Mouse (Mus musculus) midbrain, embryonic 13.5 days (tissue): ENCODE measurements around the gene Hs1bp3. TPM values are rescaled to one million over a fixed set of nuclear protein-coding genes. Genes with fewer than 3 reads are reported as not detected.
A peak's percentile ranks its signal among the peaks of the same experiment; 100 is the strongest.

Source experiments
- ATAC-seq: fragments of 200-750 bp; cut with Nextera tagmentation; 2 replicates; pipeline ENCODE4 v1.8.0; 2017; ENCODE audit warnings: mild to moderate bottlenecking, moderate TSS enrichment, moderate library complexity
- H3K27ac ChIP-seq: fragments of 300-500 bp; sonication (generic); 2 replicates; pipeline ENCODE4 v1.5.1; 2015; ENCODE audit warnings: inconsistent platforms, mild to moderate bottlenecking, moderate library complexity
- H3K27me3 ChIP-seq: fragments of 300-500 bp; sonication (generic); 2 replicates; pipeline ENCODE4 v1.6.1; 2015; ENCODE audit warnings: mild to moderate bottlenecking, inconsistent platforms
- H3K36me3 ChIP-seq: fragments of 300-500 bp; sonication (generic); 2 replicates; pipeline ENCODE4 v1.6.1; 2015; ENCODE audit warnings: mild to moderate bottlenecking, inconsistent platforms
- H3K4me1 ChIP-seq: fragments of 300-500 bp; sonication (generic); replicated peaks from 2 replicates; pipeline ENCODE4 v1.6.1; 2015; ENCODE audit warnings: inconsistent platforms
- H3K4me2 ChIP-seq: fragments of 300-500 bp; sonication (generic); replicated peaks from 2 replicates; pipeline ENCODE4 v1.6.1; 2015; ENCODE audit warnings: moderate library complexity, mild to moderate bottlenecking, inconsistent platforms
- H3K4me3 ChIP-seq: fragments of 300-500 bp; sonication (generic); replicated peaks from 2 replicates; pipeline ENCODE4 v1.5.1; 2015; ENCODE audit warnings: mild to moderate bottlenecking, inconsistent platforms
- H3K9ac ChIP-seq: fragments of 300-500 bp; sonication (generic); replicated peaks from 2 replicates; pipeline ENCODE4 v1.6.1; 2015; ENCODE audit warnings: mild to moderate bottlenecking, inconsistent platforms
- H3K9me3 ChIP-seq: fragments of 300-500 bp; sonication (generic); 2 replicates; pipeline ENCODE4 v1.6.1; 2016; ENCODE audit warnings: mild to moderate bottlenecking, inconsistent platforms
- WGBS: fragments of 180-500 bp; shearing (Covaris S2); methylation state at CpG from one replicate; pipeline ENCODE4 v1.1.7; 2015; 5-methylcytosine and 5-hydroxymethylcytosine counted together
- polyA plus RNA-seq: library from polyadenylated mRNA; unstranded; fragments of >200 nt; fragmentation: Nextera tagmentation; extraction: Ambion mirVana; gene quantifications from 2 replicates; pipeline ENCODE4 v1.2.1, GENCODE M21; 2015

The Hs1bp3 gene
- polyA plus RNA-seq, 1 experiment from 2014 or later, result 9.0 TPM

- H3K4me2 ChIP-seq, result no peak overlapping the region
- no peak overlapping the region for H3K27ac ChIP-seq
- no peaks in the 10 kb centered on the region for H3K27me3 ChIP-seq
- H3K4me3 ChIP-seq, result no peak overlapping the region
- no peaks in the 10 kb centered on the region for H3K4me1 ChIP-seq
- no peak overlapping the region for H3K9ac ChIP-seq
- ATAC-seq, result no peak
- no peaks in the 10 kb centered on the region for H3K36me3 ChIP-seq
- no peaks in the 10 kb centered on the region for H3K9me3 ChIP-seq
- WGBS, result 87% methylated on average over 7 of the region's 7 CpGs
Measured at GRCm38 (mm10) chr12:8372511-8373180, 59.4 kb downstream of the Hs1bp3 start.

GRCm38 (mm10) chr12:8373741-8374140 is 60.5 kb downstream of the Hs1bp3 start:
- Histone ChIP-seq H3K4me3 (no peak overlapping the region), H3K27ac (no peak overlapping the region), H3K4me2 (no peak overlapping the region), H3K36me3 (no peaks in the 10 kb centered on the region), H3K9me3 (no peaks in the 10 kb centered on the region), H3K4me1 (no peaks in the 10 kb centered on the region), H3K27me3 (no peaks in the 10 kb centered on the region), H3K9ac (no peak overlapping the region)
- no peak for ATAC-seq
- WGBS, result 80% methylated on average over 5 of the region's 5 CpGs

- no peak overlapping the region for H3K27ac ChIP-seq
- no peak overlapping the region for H3K4me3 ChIP-seq
- no peaks in the 10 kb centered on the region for H3K36me3 ChIP-seq
- no peaks in the 10 kb centered on the region for H3K4me1 ChIP-seq
- 74% methylated on average over 1 of the region's 1 CpGs for WGBS
- no peak overlapping the region for H3K9ac ChIP-seq
- H3K4me2 ChIP-seq, result no peak overlapping the region
- H3K27me3 ChIP-seq, result no peaks in the 10 kb centered on the region
- ATAC-seq, result no peak
- H3K9me3 ChIP-seq, result no peaks in the 10 kb centered on the region
Measured at GRCm38 (mm10) chr12:8377169-8377568, 63.9 kb downstream of the Hs1bp3 start.

- WGBS, result 88% methylated on average over 9 of the region's 9 CpGs
- Histone ChIP-seq H3K36me3 (no peaks in the 10 kb centered on the region), H3K27ac (no peak overlapping the region), H3K4me1 (no peaks in the 10 kb centered on the region), H3K9me3 (no peaks in the 10 kb centered on the region), H3K9ac (no peak overlapping the region), H3K27me3 (no peaks in the 10 kb centered on the region), H3K4me3 (no peak overlapping the region), H3K4me2 (no peak overlapping the region)
- no peak for ATAC-seq
Measured at GRCm38 (mm10) chr12:8377955-8378620, 64.9 kb downstream of the Hs1bp3 start.

- no peak overlapping the region for H3K4me3 ChIP-seq
- H3K27ac ChIP-seq, result no peak overlapping the region
- H3K36me3 ChIP-seq, result no peaks in the 10 kb centered on the region
- no peaks in the 10 kb centered on the region for H3K4me1 ChIP-seq
- no peaks in the 10 kb centered on the region for H3K27me3 ChIP-seq
- 77% methylated on average over 8 of the region's 8 CpGs for WGBS
- H3K9ac ChIP-seq, result no peak overlapping the region
- no peaks in the 10 kb centered on the region for H3K9me3 ChIP-seq
- no peak overlapping the region for H3K4me2 ChIP-seq
- no peak for ATAC-seq
Measured at GRCm38 (mm10) chr12:8379795-8380521, 66.7 kb downstream of the Hs1bp3 start.

GRCm38 (mm10) chr12:8380944-8381343 is 67.7 kb downstream of the Hs1bp3 start:
- WGBS, result 58% methylated on average over 9 of the region's 9 CpGs
- no peak for ATAC-seq
- Histone ChIP-seq H3K9me3 (no peaks in the 10 kb centered on the region), H3K27me3 (no peaks in the 10 kb centered on the region), H3K4me3 (no peak overlapping the region), H3K4me2 (no peak overlapping the region), H3K4me1 (no peaks in the 10 kb centered on the region), H3K27ac (no peak overlapping the region), H3K9ac (no peak overlapping the region), H3K36me3 (no peaks in the 10 kb centered on the region)

GRCm38 (mm10) chr12:8381940-8382339 is 68.7 kb downstream of the Hs1bp3 start:
- no peak overlapping the region for H3K4me3 ChIP-seq
- no peak overlapping the region for H3K27ac ChIP-seq
- WGBS, result 97% methylated on average over 2 of the region's 2 CpGs
- H3K36me3 ChIP-seq, result no peaks in the 10 kb centered on the region
- no peaks in the 10 kb centered on the region for H3K27me3 ChIP-seq
- H3K4me1 ChIP-seq, result no peaks in the 10 kb centered on the region
- H3K4me2 ChIP-seq, result no peak overlapping the region
- no peak overlapping the region for H3K9ac ChIP-seq
- no peak for ATAC-seq
- no peaks in the 10 kb centered on the region for H3K9me3 ChIP-seq

- Histone ChIP-seq H3K4me3 (no peak overlapping the region), H3K36me3 (no peaks in the 10 kb centered on the region), H3K9me3 (no peaks in the 10 kb centered on the region), H3K27ac (no peak overlapping the region), H3K4me2 (no peak overlapping the region), H3K9ac (no peak overlapping the region), H3K27me3 (no peaks in the 10 kb centered on the region), H3K4me1 (no peaks in the 10 kb centered on the region)
- ATAC-seq, result no peak
- WGBS, result 89% methylated on average over 6 of the region's 6 CpGs
Measured at GRCm38 (mm10) chr12:8383822-8384221, 70.6 kb downstream of the Hs1bp3 start.

GRCm38 (mm10) chr12:8386451-8387011 is 73.3 kb downstream of the Hs1bp3 start:
- Histone ChIP-seq H3K27me3 (no peaks in the 10 kb centered on the region), H3K9ac (no peak overlapping the region), H3K4me2 (no peak overlapping the region), H3K36me3 (no peaks in the 10 kb centered on the region), H3K27ac (no peak overlapping the region), H3K9me3 (no peaks in the 10 kb centered on the region), H3K4me3 (no peak overlapping the region), H3K4me1 (no peaks in the 10 kb centered on the region)
- 64% methylated on average over 6 of the region's 6 CpGs for WGBS
- ATAC-seq, result 0 out of 2 replicates have a peak, but pooled peaks have one; percentile 30

GRCm38 (mm10) chr12:8387281-8387680 is 74.0 kb downstream of the Hs1bp3 start:
- Histone ChIP-seq H3K27me3 (no peaks in the 10 kb centered on the region), H3K4me1 (no peaks in the 10 kb centered on the region), H3K4me3 (no peak overlapping the region), H3K27ac (no peak overlapping the region), H3K4me2 (no peak overlapping the region), H3K9me3 (no peaks in the 10 kb centered on the region), H3K9ac (no peak overlapping the region), H3K36me3 (no peaks in the 10 kb centered on the region)
- WGBS, result 83% methylated on average over 1 of the region's 1 CpGs
- no peak for ATAC-seq

GRCm38 (mm10) chr12:8388529-8389414 is 75.5 kb downstream of the Hs1bp3 start:
- Histone ChIP-seq H3K9ac (no peak overlapping the region), H3K36me3 (no peaks in the 10 kb centered on the region), H3K27ac (no peak overlapping the region), H3K4me1 (no peaks in the 10 kb centered on the region), H3K27me3 (no peaks in the 10 kb centered on the region), H3K4me2 (no peak overlapping the region), H3K9me3 (no peaks in the 10 kb centered on the region), H3K4me3 (no peak overlapping the region)
- WGBS, result 80% methylated on average over 4 of the region's 4 CpGs
- ATAC-seq, result no peak
